Mouse (Mus musculus) yolk sac, embryonic 10.5 days (tissue): ENCODE measurements at regions not wholly inside any gene's neighbourhood (a gene's known extent, or its start where the extent isn't known, plus 50 kb on each side); places are given as distances from the start of the nearest gene placed in this dataset.
A peak's percentile ranks its signal among the peaks of the same experiment; 100 is the strongest.

Experiments
- DNase-seq: peaks from one replicate; pipeline ENCODE4 v3.0.0-alpha.2; 2017; ENCODE audit warnings: low spot score

DNA sequence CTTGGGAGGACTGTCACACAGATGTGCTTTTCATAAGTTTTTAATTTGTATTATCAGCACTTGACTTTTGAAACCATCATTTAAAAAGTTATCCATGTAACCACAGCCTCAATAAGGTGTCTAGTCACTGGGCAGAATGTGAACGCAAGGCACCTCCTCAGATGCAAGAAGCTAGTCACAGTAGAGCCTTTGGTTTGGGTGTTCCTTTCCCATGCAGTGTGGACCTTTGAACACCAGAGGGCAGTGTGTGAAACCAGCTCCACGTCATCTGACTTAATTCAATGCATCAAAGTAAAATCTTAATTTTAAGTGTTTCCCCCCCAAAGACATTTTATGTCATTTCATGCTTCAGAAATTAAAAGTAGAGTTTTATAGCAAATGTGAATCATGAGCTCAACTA lies 166.2 kb upstream of the Nabp1 start:
- peak; percentile 21 for DNase-seq

GRCm38 (mm10) chr1:51643640-51644039 lies 165.4 kb upstream of the Nabp1 start:
- no peak for DNase-seq

GRCm38 (mm10) chr1:51638519-51639302 lies 160.5 kb upstream of the Nabp1 start:
- no peak for DNase-seq

DNA sequence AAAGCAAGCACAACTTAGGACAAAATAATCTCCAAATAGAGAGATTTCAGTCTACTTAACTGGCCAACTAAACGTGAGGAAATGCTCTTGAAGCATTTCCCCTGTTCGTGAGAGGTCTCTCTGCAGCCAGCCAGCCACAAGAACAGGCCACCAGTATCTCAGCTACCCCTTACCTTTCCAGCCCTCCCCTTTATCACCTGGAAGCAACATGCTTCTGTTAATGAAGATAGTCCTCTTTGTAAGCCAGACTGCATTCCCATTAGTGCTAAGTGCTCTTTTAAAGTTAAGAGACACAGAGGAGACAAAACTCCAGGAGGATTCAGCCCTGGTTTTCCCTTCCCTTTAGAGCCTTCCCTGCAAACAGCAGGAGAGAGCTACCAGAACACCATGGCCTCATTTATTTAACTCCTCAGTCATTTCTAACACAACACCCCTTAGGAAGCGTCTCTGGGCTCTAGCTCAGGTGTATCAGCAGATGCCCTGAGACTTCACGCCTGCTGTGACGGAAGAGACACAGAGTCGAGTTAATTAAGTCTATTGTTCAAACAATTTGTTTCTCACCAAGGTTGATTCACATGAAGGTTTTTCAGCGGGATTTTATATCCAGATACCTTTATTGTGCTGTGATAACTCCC lies 157.8 kb upstream of the Nabp1 start:
- no peak for DNase-seq

GRCm38 (mm10) chr1:51633795-51634194 lies 155.6 kb upstream of the Nabp1 start:
- no peak for DNase-seq

DNA sequence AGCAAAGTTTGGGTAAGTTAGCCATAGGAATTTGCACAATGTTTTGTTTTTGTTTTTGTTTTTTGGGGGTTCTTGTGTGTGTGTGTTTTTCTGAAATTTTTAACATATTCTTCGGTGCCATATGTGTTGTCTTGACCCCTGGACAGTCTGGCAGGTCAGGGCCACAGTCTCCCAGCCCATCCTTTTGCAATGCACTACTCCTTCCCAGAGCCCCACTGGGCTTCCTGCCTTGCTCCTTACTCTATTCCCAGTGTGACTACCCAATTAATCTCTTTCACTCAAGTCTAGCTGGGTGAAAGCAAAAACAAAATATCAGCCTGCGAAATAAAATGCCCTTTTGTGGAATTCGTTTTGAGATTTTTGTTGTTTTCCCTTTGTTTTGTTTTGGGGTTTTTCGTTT lies 154.6 kb upstream of the Nabp1 start:
- no peak for DNase-seq

GRCm38 (mm10) chr1:51629848-51630247 lies 151.6 kb upstream of the Nabp1 start:
- no peak for DNase-seq

GRCm38 (mm10) chr1:51628137-51628793 lies 150.0 kb upstream of the Nabp1 start:
- DNase-seq = no peak

GRCm38 (mm10) chr1:51626303-51626702 lies 148.1 kb upstream of the Nabp1 start:
- no peak for DNase-seq

- DNase-seq = no peak
Measured at GRCm38 (mm10) chr1:51625079-51625478, 146.9 kb upstream of the Nabp1 start.

- no peak for DNase-seq
Measured at GRCm38 (mm10) chr1:51624551-51624950, 146.3 kb upstream of the Nabp1 start.

DNA sequence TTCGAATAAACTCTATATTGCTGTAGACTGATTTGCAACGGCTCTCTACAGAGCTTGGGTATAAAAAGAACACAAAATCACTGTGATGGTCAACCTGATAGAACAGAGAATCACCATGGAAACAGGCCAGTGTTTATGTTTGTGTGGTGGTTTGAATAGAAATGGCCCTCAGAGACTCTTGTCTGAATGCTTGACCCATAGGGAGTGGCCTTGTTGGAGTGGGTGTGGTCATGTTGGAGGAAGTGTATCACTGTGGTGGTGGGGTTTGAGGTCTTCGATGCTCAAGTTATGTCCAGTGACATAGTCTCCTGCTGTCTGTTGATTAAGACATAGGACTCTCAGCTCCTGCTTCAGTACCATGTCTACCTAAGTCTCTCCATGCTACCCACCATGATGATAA lies 144.8 kb upstream of the Nabp1 start:
- DNase-seq = no peak

DNA sequence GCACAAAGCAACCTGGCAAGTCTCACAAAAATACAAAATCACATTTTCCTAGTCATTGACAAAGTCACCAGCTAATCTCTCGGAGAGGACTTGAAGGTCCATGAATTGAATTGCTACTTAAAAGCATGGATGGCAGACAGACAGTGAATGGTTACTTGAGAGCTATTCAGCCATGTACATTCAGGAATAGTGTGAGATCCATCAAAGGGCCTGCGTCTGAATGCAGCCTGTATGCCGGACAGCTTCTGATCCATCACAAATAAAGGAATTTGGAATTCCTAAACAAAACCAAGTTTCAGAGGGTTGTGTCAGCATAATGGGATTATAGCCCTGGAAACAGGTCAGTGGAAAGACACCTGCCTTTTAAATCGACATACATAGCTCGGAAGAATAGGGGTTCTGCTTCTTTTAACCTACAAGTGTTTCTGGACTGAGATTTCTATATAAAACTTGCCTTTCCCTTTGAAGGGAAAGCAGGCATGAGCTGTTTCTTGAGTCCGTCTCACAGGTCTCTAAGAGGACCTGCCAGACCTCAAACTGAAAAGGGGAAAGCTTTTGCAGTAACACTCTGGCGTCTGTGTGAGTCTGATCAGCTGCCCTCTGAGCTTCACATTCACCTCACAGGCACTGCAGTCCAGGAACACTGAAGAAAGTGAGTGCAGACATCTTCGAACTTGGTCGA lies 144.1 kb upstream of the Nabp1 start:
- DNase-seq = no peak

DNA sequence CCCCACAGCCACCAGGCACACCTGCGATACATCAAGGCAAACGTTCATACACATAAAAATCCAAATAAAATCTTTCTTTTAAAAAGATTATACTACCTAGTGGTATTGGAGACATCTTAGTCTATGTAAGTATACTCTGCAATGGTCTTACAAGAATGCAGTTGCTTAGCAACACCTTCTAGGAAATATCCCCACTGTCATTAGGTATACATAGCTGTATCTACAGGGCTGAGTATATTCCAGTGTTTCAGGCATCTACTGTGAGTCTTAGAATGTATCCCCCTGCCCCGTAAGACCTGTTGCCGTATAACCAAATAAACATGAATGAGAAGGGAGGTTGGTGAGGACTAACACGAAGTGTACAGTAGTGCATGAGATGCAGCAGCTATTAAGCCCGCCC lies 142.8 kb upstream of the Nabp1 start:
- no peak for DNase-seq

DNA sequence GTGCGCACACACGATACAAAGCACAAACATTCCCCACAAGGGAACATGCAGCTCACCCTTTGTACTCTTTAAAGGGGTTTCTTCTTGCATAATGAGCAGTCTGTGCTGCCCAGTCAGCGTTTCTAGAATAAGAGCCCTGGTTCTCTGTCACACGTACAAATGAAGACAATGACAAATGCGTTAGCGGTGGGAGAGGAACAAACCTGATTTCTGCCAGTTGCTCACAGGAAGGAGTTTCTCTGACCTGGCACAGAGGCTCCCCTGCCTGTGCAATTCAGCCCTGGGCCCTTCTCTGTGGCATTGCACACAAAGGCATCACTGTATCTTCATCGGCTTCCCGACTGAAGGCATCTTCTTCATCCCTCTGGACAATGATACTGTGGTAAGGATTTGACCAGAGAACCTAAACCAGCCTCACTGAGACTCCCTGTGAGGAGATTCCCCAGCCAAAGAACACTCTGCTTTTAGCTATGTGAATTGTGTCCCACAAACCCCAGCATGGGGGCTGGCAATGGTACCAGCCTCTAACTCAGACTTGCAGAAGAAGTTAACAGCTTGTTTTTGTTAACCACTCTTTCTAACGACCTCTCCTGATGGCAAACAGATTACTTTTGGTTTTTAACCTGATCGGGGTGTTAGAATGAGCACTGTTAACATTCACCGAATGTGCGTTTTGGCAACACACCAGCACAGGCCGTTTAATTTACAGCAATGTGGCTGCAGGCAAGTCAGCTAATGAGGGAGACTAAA lies 139.5 kb upstream of the Nabp1 start:
- DNase-seq = no peak

DNA sequence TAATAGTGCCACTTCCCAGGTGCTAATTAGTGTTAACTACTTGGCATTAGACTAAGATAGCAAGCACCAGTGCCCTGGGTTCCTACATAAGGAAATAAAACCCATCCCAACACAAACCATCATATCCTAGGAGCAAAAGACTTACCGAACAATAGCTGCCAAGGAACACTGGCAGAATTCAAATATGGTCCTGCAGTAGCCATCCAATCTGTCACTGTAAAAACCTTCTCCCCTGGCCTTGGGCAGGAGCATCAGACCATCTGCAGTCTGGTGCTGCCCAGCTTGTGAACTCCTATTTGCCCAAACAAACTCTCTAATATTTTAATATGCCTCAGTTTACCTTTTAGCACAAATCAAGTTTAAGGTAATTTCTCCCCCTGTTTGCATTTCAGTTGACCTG lies 137.9 kb upstream of the Nabp1 start:
- DNase-seq = no peak

DNA sequence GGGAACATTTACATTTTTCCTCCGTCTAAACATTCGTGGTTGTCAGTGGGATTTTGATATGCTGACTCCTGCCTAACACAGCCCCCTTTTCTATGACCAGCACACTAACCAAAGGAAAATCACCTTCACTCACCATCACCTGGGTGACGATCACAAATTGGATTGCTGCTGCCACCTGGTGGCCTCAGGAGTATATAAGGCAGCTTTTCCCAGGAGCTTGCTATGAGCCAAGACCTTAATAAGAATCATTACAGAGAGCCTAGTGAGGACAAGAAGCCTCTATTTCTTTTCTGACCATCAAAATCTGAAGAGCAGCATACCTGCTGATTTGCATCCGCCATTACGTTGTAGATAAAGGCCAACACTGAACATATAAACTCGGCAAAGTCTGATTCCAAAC lies 137.3 kb upstream of the Nabp1 start:
- DNase-seq = peak; percentile 21

- DNase-seq = no peak
Measured at GRCm38 (mm10) chr1:51614700-51615099, 136.5 kb upstream of the Nabp1 start.

GRCm38 (mm10) chr1:51609295-51609694 lies 131.1 kb upstream of the Nabp1 start:
- no peak for DNase-seq

DNA sequence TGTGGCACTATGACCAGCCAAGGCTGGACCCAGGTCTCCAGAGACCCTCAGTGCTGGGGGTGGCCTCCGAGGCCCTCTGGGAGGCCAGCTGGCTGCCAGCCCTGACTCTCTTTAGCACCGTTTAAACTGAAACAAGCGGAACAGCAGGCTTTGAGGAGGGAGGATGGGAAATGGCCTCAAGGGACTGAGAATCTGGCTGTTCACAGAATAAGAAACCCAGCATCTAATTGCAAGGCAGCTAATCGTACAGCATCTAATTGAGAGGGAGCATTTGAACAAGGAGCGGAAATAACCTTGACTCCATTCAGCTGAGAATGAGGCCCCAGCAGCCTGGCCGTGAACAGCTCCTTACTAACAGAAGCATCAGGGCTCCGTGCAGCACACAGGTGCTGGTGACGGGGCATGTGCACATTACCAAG lies 129.2 kb upstream of the Nabp1 start:
- DNase-seq = no peak

GRCm38 (mm10) chr1:51602071-51602470 lies 123.8 kb upstream of the Nabp1 start:
- DNase-seq = no peak

- no peak for DNase-seq
Measured at GRCm38 (mm10) chr1:51600425-51600824, 122.2 kb upstream of the Nabp1 start.
